Mouse (Mus musculus): ENCODE data around the gene Schip1. TPM values are rescaled to one million over a fixed set of nuclear protein-coding genes. Genes with fewer than 3 reads are reported as not detected.

Schip1 gene
- total RNA-seq, 2 experiments from 2014 or later, result 19.2 to 30.0 TPM

DNA sequence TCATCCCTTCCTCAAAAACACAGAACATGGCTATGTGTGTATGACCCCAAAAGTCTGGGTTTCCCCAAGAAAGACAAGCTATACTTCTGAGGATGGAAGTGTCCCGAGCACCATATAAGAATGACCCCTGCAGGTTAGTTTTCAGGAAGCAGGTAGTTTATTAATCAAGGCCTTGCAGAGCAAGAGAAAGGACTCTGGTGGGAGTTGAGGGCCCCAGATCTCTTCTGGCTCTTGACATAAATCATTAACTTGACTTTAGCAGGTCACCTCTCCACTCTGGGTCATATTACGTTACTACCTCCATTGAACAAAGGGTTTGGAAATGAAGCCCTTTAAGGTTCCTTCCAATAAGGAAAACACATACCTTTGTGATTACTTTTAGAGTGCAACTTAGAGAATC lies 610.1 kb downstream of the Schip1 start:
- no peak for DNase-seq

DNA sequence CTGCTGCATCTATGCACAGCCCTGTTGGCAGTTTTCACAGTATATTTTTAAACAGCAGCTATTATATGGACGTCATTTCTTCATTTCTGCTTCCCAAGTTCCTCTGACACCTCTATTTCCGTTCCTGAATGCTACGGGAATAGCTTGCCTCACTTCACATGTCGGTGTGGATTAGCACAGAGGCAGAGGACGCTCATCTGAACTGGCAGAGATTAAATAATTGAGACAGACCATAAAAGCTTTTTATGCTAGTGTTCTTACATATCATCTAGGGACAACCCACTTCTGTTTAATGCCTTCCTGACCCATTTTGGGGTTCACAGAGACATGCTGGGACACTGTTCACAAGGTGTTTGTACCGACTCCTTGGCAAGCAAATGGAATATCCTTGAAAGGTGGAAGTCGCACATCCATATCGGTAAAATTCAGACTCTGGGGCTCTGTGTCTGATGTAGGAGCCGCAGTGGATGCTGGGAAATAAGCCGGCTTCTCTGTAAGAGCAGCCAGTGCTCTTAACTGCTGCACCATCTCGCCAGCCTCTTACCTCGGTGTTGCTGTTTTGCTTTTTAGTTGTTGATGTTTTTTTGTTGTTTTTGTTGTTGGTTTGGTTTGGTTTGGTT lies 610.7 kb downstream of the Schip1 start:
- no peak for DNase-seq

Other genes starting within 250 kb of the Schip1 start
- not detected for gene Iqcj, start 172.6 kb upstream of the Schip1 start, total RNA-seq (2021)
- not detected for gene Iqschfp, start 172.6 kb upstream of the Schip1 start, total RNA-seq (2021)